ENCODE assay signal across 8 mouse cellular contexts in genomic region chr17:29492269-29493191, GRCm38 (mm10). TPM values are rescaled to one million over a fixed set of nuclear protein-coding genes. Genes with fewer than 3 reads are reported as not detected.
DNase-seq lines count a peak whose midpoint lies in the region; ATAC-seq lines count a peak whose summit lies in the region.

No protein-coding gene starts in this region.

- H3K27ac ChIP-seq in embryonic facial prominence, embryonic 13.5 days: peak overlapping the region; percentile 96
- peak overlapping the region; percentile 95 for H3K27ac ChIP-seq in heart, embryonic 11.5 days (ENCODE audit: low read depth, low read length)
- H3K27ac ChIP-seq in kidney, embryonic 14.5 days (ENCODE audit: low read depth, low read length): peak overlapping the region; percentile 83; the same call in 1 of the 2 replicates
- peak overlapping the region; percentile 100 for H3K27ac ChIP-seq in liver, embryonic 12.5 days
- peak overlapping the region; percentile 91 for H3K27ac ChIP-seq in stomach, embryonic 15.5 days

- peak overlapping the region; percentile 78 for H3K4me2 ChIP-seq in embryonic facial prominence, embryonic 13.5 days
- H3K4me2 ChIP-seq in heart, embryonic 11.5 days: peak overlapping the region; percentile 75
- H3K4me2 ChIP-seq in kidney, embryonic 14.5 days (replicated peaks; ENCODE audit: low read depth, low read length): peak overlapping the region; percentile 90
- peak overlapping the region; percentile 92 for H3K4me2 ChIP-seq in liver, embryonic 12.5 days
- H3K4me2 ChIP-seq in stomach, embryonic 15.5 days: peak overlapping the region; percentile 93

- peaks cover 14% of the 10 kb centered on the region for H3K36me3 ChIP-seq in embryonic facial prominence, embryonic 13.5 days
- H3K36me3 ChIP-seq in heart, embryonic 11.5 days (ENCODE audit: control insufficient read depth, insufficient read depth, low read length): peaks cover 13% of the 10 kb centered on the region
- H3K36me3 ChIP-seq in kidney, embryonic 14.5 days (ENCODE audit: control insufficient read depth, insufficient read depth, low read length): peaks cover 19% of the 10 kb centered on the region
- H3K36me3 ChIP-seq in liver, embryonic 12.5 days: peaks cover 59% of the 10 kb centered on the region
- peaks cover 14% of the 10 kb centered on the region for H3K36me3 ChIP-seq in stomach, embryonic 15.5 days

- H3K4me3 ChIP-seq in embryonic facial prominence, embryonic 13.5 days: peak overlapping the region; percentile 91
- H3K4me3 ChIP-seq in heart, embryonic 11.5 days (ENCODE audit: low read depth, low read length): peak overlapping the region; percentile 77
- peak overlapping the region; percentile 97 for H3K4me3 ChIP-seq in kidney, embryonic 14.5 days (ENCODE audit: low read length)
- H3K4me3 ChIP-seq in liver, embryonic 12.5 days: peak overlapping the region; percentile 100
- H3K4me3 ChIP-seq in stomach, embryonic 15.5 days (replicated peaks): peak overlapping the region; percentile 92

- H3K9ac ChIP-seq in embryonic facial prominence, embryonic 13.5 days: peak overlapping the region; percentile 94
- H3K9ac ChIP-seq in heart, embryonic 11.5 days (ENCODE audit: low read depth, low read length): peak overlapping the region; percentile 92
- H3K9ac ChIP-seq in kidney, embryonic 14.5 days (ENCODE audit: low read depth, low read length): peak overlapping the region; percentile 80
- peak overlapping the region; percentile 100 for H3K9ac ChIP-seq in liver, embryonic 12.5 days
- peak overlapping the region; percentile 94 for H3K9ac ChIP-seq in stomach, embryonic 15.5 days

- peak; percentile 87 for DNase-seq in A20 (ENCODE audit: low read depth, low spot score)
- DNase-seq in adrenal gland, postnatal 10 days: peak; percentile 74
- DNase-seq in naive thymus-derived CD4-positive, alpha-beta T cell, adult 2 months (ENCODE audit: low read depth): peak; percentile 94

- no peaks in the 10 kb centered on the region for H3K27me3 ChIP-seq in embryonic facial prominence, embryonic 13.5 days
- H3K27me3 ChIP-seq in heart, embryonic 11.5 days (ENCODE audit: control insufficient read depth, insufficient read depth, low read length): no peaks in the 10 kb centered on the region
- no peaks in the 10 kb centered on the region for H3K27me3 ChIP-seq in kidney, embryonic 14.5 days (ENCODE audit: control insufficient read depth, insufficient read depth, low read length)
- no peaks in the 10 kb centered on the region for H3K27me3 ChIP-seq in liver, embryonic 12.5 days (replicated peaks)
- no peaks in the 10 kb centered on the region for H3K27me3 ChIP-seq in stomach, embryonic 15.5 days (replicated peaks)

- 2% methylated on average over 22 of the region's 22 CpGs for WGBS in embryonic facial prominence, embryonic 13.5 days
- WGBS in heart, embryonic 11.5 days (ENCODE audit: insufficient replicate concordance): 2% methylated on average over 22 of the region's 22 CpGs
- 2% methylated on average over 22 of the region's 22 CpGs for WGBS in kidney, embryonic 14.5 days
- 2% methylated on average over 22 of the region's 22 CpGs for WGBS in liver, embryonic 12.5 days (ENCODE audit: insufficient replicate concordance)
- WGBS in stomach, embryonic 15.5 days: 2% methylated on average over 22 of the region's 22 CpGs

- no peaks in the 10 kb centered on the region for H3K9me3 ChIP-seq in embryonic facial prominence, embryonic 13.5 days
- no peaks in the 10 kb centered on the region for H3K9me3 ChIP-seq in heart, embryonic 11.5 days (replicated peaks; ENCODE audit: control insufficient read depth, low read length)
- no peaks in the 10 kb centered on the region for H3K9me3 ChIP-seq in kidney, embryonic 14.5 days (ENCODE audit: control insufficient read depth, low read length)
- H3K9me3 ChIP-seq in liver, embryonic 12.5 days (replicated peaks): no peaks in the 10 kb centered on the region
- no peaks in the 10 kb centered on the region for H3K9me3 ChIP-seq in stomach, embryonic 15.5 days

- H3K4me1 ChIP-seq in embryonic facial prominence, embryonic 13.5 days: peaks cover 27% of the 10 kb centered on the region
- H3K4me1 ChIP-seq in heart, embryonic 11.5 days (ENCODE audit: control insufficient read depth, insufficient read depth, low read length): peaks cover 18% of the 10 kb centered on the region
- H3K4me1 ChIP-seq in kidney, embryonic 14.5 days (ENCODE audit: control insufficient read depth, insufficient read depth, low read length): peaks cover 20% of the 10 kb centered on the region; the same call in 1 of the 2 replicates
- H3K4me1 ChIP-seq in liver, embryonic 12.5 days: peaks cover 59% of the 10 kb centered on the region
- peaks cover 7% of the 10 kb centered on the region; the same call in 1 of the 2 replicates for H3K4me1 ChIP-seq in stomach, embryonic 15.5 days

- ATAC-seq in embryonic facial prominence, embryonic 13.5 days (ENCODE audit: insufficient number of reproducible peaks, insufficient read depth, low FRiP score, low TSS enrichment, low read depth): no peak
- ATAC-seq in heart, embryonic 11.5 days (replicated peaks; ENCODE audit: insufficient number of reproducible peaks, low FRiP score, low TSS enrichment): no peak
- no peak for ATAC-seq in kidney, embryonic 14.5 days (ENCODE audit: low FRiP score, low TSS enrichment)
- ATAC-seq in liver, embryonic 12.5 days: no peak
- ATAC-seq in stomach, embryonic 15.5 days (ENCODE audit: insufficient read depth, low FRiP score, low read depth): 0 out of 2 replicates have a peak, but pooled peaks have one; percentile 4

RNA-seq across cellular contexts. Expression of gene Pim1, which starts 2.0 kb away (rescaled TPM):
- total RNA-seq in adrenal gland, postnatal 10 days (2021): 100 to 1,000 TPM in 1 of 2 experiments, 10 to 100 TPM in 1; 73.4 to 104 TPM
- polyA plus RNA-seq in embryonic facial prominence, embryonic 13.5 days (2015; fragmentation: Nextera tagmentation; extraction: Ambion mirVana): 16.1 and 17.4 TPM in 2 replicates
- polyA plus RNA-seq in heart, embryonic 11.5 days (2014; fragmentation: Nextera tagmentation; extraction: Ambion mirVana): 23.5 and 27.3 TPM in 2 replicates
- 12.6 and 15.6 TPM in 2 replicates for polyA plus RNA-seq in kidney, embryonic 14.5 days (2014; fragmentation: Nextera tagmentation; extraction: Ambion mirVana)
- polyA plus RNA-seq in liver, embryonic 12.5 days (2016; fragmentation: Nextera tagmentation; extraction: Ambion mirVana): 112 and 114 TPM in 2 replicates
- 11.5 and 20.9 TPM in 2 replicates for polyA plus RNA-seq in stomach, embryonic 15.5 days (2015; fragmentation: Nextera tagmentation; extraction: Ambion mirVana)

RNA-seq across cellular contexts. Expression of gene Gm17657, which starts 56.9 kb away (rescaled TPM):
- not detected for total RNA-seq in adrenal gland, postnatal 10 days (2021)
- not detected in 2 replicates for polyA plus RNA-seq in embryonic facial prominence, embryonic 13.5 days (2015; fragmentation: Nextera tagmentation; extraction: Ambion mirVana)
- not detected in 2 replicates for polyA plus RNA-seq in heart, embryonic 11.5 days (2014; fragmentation: Nextera tagmentation; extraction: Ambion mirVana)
- not detected in 2 replicates for polyA plus RNA-seq in kidney, embryonic 14.5 days (2014; fragmentation: Nextera tagmentation; extraction: Ambion mirVana)
- not detected in 2 replicates for polyA plus RNA-seq in liver, embryonic 12.5 days (2016; fragmentation: Nextera tagmentation; extraction: Ambion mirVana)
- polyA plus RNA-seq in stomach, embryonic 15.5 days (2015; fragmentation: Nextera tagmentation; extraction: Ambion mirVana): not detected in 2 replicates

RNA-seq across cellular contexts. Expression of gene Tbc1d22b, which starts 57.1 kb away (rescaled TPM):
- total RNA-seq in adrenal gland, postnatal 10 days (2021): 10 to 100 TPM; 19.7 to 20.3 TPM
- polyA plus RNA-seq in embryonic facial prominence, embryonic 13.5 days (2015; fragmentation: Nextera tagmentation; extraction: Ambion mirVana): 14.8 and 16.4 TPM in 2 replicates
- 10.0 and 12.0 TPM in 2 replicates for polyA plus RNA-seq in heart, embryonic 11.5 days (2014; fragmentation: Nextera tagmentation; extraction: Ambion mirVana)
- 11.5 and 18.5 TPM in 2 replicates for polyA plus RNA-seq in kidney, embryonic 14.5 days (2014; fragmentation: Nextera tagmentation; extraction: Ambion mirVana)
- 7.4 and 7.9 TPM in 2 replicates for polyA plus RNA-seq in liver, embryonic 12.5 days (2016; fragmentation: Nextera tagmentation; extraction: Ambion mirVana)
- polyA plus RNA-seq in stomach, embryonic 15.5 days (2015; fragmentation: Nextera tagmentation; extraction: Ambion mirVana): 12.2 and 14.8 TPM in 2 replicates

RNA-seq across cellular contexts. Expression of gene Tmem217, which starts 59.7 kb away (rescaled TPM):
- not detected for total RNA-seq in adrenal gland, postnatal 10 days (2021)
- 1.8 and 2.3 TPM in 2 replicates for polyA plus RNA-seq in embryonic facial prominence, embryonic 13.5 days (2015; fragmentation: Nextera tagmentation; extraction: Ambion mirVana)
- polyA plus RNA-seq in heart, embryonic 11.5 days (2014; fragmentation: Nextera tagmentation; extraction: Ambion mirVana): 0.13 and 0.32 TPM in 2 replicates
- polyA plus RNA-seq in kidney, embryonic 14.5 days (2014; fragmentation: Nextera tagmentation; extraction: Ambion mirVana): 0.42 and 0.76 TPM in 2 replicates
- 0.67 and 0.68 TPM in 2 replicates for polyA plus RNA-seq in liver, embryonic 12.5 days (2016; fragmentation: Nextera tagmentation; extraction: Ambion mirVana)
- polyA plus RNA-seq in stomach, embryonic 15.5 days (2015; fragmentation: Nextera tagmentation; extraction: Ambion mirVana): 0.93 and 1.3 TPM in 2 replicates
